Mouse (Mus musculus) embryonic facial prominence, embryonic 10.5 days (tissue): Measurements from ENCODE around the gene Pak1. TPM values are rescaled to one million over a fixed set of nuclear protein-coding genes. Genes with fewer than 3 reads are reported as not detected.

Experiments used
- DNase-seq: peaks from one replicate; pipeline ENCODE4 v3.0.0-alpha.2; 2017; ENCODE audit warnings: low spot score
- H3K27ac ChIP-seq: fragments of 300-500 bp; sonication (generic); replicated peaks from 2 replicates; pipeline ENCODE4 v1.5.1; 2016; ENCODE audit warnings: mild to moderate bottlenecking
- H3K27me3 ChIP-seq: fragments of 300-500 bp; sonication (generic); replicated peaks from 2 replicates; pipeline ENCODE4 v1.6.1; 2016; ENCODE audit warnings: low read depth, mild to moderate bottlenecking; ENCODE audit not compliant: poor library complexity, severe bottlenecking
- H3K36me3 ChIP-seq: fragments of 300-500 bp; sonication (generic); replicated peaks from 2 replicates; pipeline ENCODE4 v1.6.1; 2016; ENCODE audit warnings: mild to moderate bottlenecking, moderate library complexity
- H3K4me1 ChIP-seq: fragments of 300-500 bp; sonication (generic); 2 replicates; pipeline ENCODE4 v1.6.1; 2016
- H3K4me3 ChIP-seq: fragments of 300-500 bp; sonication (generic); 2 replicates; pipeline ENCODE4 v1.5.1; 2016; ENCODE audit warnings: mild to moderate bottlenecking, moderate library complexity
- H3K9me3 ChIP-seq: fragments of 300-500 bp; sonication (generic); 2 replicates; pipeline ENCODE4 v1.6.1; 2016; ENCODE audit warnings: mild to moderate bottlenecking
- WGBS: fragments of 180-500 bp; shearing (Covaris S2); methylation state at CpG from one replicate; pipeline ENCODE4 v1.1.7; 2016; 5-methylcytosine and 5-hydroxymethylcytosine counted together
- polyA plus RNA-seq: library from polyadenylated mRNA; unstranded; fragments of >200 nt; fragmentation: Nextera tagmentation; extraction: Ambion mirVana; gene quantifications from 2 replicates; pipeline ENCODE4 v1.2.1, GENCODE M21; 2016

Pak1 gene
- polyA plus RNA-seq, 1 experiment from 2014 or later = 43.6 TPM

DNA sequence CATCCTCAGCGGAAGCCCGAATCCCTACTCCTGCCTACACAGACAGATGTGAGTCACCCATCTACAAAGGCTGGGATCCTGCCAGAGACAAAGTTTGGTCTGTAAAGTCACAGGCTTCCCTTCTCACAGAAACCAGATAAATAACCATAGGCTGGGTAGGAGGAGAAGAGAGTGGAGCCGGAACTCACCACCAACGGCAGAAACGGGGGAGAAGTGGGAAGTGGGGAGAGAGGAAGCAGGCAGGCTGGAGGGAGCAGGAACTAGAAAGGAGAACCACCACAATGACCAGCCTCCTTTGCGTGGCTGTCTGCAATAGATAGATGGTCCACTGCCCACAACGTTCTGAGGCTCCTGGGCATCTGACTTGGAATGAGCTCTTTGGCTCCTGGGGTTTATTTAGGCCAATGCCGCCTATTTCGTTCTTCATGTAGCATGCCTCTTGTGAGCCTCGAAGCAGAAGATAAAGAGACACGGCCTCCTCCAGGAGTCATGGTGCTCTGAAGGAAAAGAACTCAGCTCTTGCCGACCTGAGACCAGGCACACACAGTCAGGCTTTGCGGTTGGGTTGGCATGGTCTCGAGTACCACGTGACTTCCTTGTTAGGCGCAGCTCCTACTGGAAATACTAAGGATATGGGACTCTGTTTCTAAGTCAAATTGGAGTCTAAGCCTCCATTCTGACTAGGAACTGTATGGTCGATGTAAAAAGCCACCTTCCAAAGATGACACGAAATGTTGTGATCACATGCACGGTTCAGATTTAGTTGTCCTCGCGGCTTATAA is 23.0 kb upstream of the Pak1 start:
- WGBS = 91% methylated on average over 21 of the region's 21 CpGs
- H3K4me3 ChIP-seq = no peak overlapping the region
- no peaks in the 10 kb centered on the region for H3K36me3 ChIP-seq
- no peaks in the 10 kb centered on the region for H3K9me3 ChIP-seq
- H3K27ac ChIP-seq = no peak overlapping the region
- no peaks in the 10 kb centered on the region for H3K27me3 ChIP-seq
- DNase-seq = no peak
- 0 out of 2 replicates have a peak, but pooled peaks cover 2% of the 10 kb centered on the region for H3K4me1 ChIP-seq

DNA sequence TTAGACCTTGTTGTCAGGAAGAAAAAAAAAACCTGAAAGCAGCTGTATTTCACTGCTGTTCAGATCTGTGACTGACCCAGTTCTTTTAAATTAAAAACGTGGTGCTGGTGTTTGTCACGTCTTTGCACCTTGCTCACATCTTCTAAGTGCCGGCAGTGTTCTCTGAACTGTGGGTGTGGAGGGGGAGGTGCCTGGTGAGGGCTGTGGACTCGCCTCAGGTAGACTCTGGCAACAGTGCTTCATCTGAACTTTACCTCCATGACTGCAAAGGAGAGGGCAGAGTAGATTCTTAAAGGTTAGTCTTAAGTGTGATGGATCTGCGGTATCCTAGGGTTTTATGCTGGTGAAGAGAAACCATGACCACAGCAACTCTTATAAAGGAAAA is 22.4 kb upstream of the Pak1 start:
- H3K27ac ChIP-seq = no peak overlapping the region
- H3K9me3 ChIP-seq = no peaks in the 10 kb centered on the region
- 0 out of 2 replicates have a peak, but pooled peaks cover 2% of the 10 kb centered on the region for H3K4me1 ChIP-seq
- H3K27me3 ChIP-seq = no peaks in the 10 kb centered on the region
- DNase-seq = no peak
- no peaks in the 10 kb centered on the region for H3K36me3 ChIP-seq
- 84% methylated on average over 5 of the region's 5 CpGs for WGBS
- no peak overlapping the region for H3K4me3 ChIP-seq

DNA sequence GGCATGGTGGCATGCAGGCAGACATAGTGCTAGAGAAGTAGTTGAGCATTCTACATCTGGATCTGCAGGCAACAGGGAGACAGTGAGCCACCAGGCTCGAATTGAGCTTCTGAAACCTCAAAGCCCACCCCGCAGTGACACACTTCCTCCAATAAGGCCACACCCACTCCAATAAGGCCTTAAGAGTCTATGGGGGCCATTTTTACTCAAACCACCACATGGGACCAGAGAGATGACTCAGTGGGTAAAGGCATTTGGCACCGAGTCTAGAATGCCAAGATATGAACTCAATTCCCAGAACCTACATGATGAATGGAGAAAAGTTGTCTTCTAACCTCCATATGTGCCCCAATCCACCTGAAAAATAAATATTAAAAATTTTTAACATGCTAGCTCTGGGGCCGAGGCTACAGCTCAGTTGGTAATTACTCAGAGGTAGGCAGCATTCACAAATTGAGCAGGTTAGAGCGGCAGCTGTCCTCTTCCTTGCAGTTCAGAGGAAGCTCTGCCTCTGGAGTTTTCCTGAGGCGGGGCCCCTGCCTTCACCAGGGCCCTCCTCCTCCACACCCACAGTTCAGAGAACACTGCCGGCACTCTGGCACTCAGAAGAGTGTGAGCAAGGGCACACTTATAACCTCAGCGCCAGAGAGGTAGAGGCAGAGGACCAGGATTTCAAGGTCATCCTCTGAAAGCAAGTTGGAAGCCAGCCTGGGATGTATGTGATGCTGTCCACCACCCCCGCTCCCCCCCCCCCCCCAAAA is 21.8 kb upstream of the Pak1 start:
- Histone ChIP-seq H3K27me3 (no peaks in the 10 kb centered on the region), H3K27ac (no peak overlapping the region), H3K9me3 (no peaks in the 10 kb centered on the region), H3K4me3 (no peak overlapping the region), H3K4me1 (0 out of 2 replicates have a peak, but pooled peaks cover 2% of the 10 kb centered on the region), H3K36me3 (no peaks in the 10 kb centered on the region)
- 78% methylated on average over 9 of the region's 9 CpGs for WGBS
- no peak for DNase-seq

DNA sequence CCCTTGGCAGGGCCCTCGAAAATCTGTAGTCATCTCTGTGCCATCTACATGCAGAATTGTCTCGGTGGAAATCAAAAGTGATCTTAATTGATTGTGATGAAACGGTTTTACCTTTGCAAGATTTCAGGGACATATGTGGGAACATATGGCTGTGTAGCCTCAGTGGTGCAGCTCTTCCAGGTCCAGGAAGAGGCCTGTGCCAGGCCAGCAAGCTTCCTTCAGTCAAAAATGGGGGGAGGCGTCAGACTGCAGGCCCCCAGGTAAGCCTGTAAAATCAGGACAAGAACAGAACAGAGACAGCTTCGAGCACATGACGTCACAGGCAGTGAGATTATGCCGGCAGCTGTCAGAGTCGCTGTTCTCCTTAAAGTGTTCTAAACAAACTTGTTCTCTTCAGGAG is 20.5 kb upstream of the Pak1 start:
- no peak overlapping the region for H3K27ac ChIP-seq
- no peak overlapping the region for H3K4me3 ChIP-seq
- WGBS = 85% methylated on average over 8 of the region's 8 CpGs
- H3K27me3 ChIP-seq = no peaks in the 10 kb centered on the region
- no peaks in the 10 kb centered on the region for H3K4me1 ChIP-seq
- no peaks in the 10 kb centered on the region for H3K36me3 ChIP-seq
- no peak for DNase-seq
- H3K9me3 ChIP-seq = no peaks in the 10 kb centered on the region

DNA sequence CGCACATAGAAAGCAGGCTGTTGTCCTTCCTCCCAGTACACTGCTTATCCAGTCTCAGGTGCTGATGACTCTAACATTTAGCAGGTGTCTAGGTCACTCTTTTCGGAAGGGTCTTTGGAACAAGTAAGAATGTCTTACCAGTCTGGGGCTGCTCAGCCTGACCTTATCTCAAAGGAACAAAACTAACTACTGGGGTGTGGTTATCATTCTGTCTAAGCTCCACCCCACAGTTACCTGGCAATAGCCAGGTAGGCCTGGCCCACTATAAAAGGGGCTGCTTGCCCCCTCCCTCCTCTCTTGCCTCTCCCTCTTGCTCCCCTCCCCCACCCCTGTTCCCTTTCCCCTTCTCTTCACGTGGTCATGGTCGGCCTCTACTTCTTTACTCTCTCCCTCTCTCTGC is 19.3 kb upstream of the Pak1 start:
- Histone ChIP-seq H3K27ac (no peak overlapping the region), H3K9me3 (no peaks in the 10 kb centered on the region), H3K27me3 (no peaks in the 10 kb centered on the region), H3K4me1 (no peaks in the 10 kb centered on the region), H3K4me3 (no peak overlapping the region), H3K36me3 (no peaks in the 10 kb centered on the region)
- 79% methylated on average over 4 of the region's 4 CpGs for WGBS
- DNase-seq = no peak

DNA sequence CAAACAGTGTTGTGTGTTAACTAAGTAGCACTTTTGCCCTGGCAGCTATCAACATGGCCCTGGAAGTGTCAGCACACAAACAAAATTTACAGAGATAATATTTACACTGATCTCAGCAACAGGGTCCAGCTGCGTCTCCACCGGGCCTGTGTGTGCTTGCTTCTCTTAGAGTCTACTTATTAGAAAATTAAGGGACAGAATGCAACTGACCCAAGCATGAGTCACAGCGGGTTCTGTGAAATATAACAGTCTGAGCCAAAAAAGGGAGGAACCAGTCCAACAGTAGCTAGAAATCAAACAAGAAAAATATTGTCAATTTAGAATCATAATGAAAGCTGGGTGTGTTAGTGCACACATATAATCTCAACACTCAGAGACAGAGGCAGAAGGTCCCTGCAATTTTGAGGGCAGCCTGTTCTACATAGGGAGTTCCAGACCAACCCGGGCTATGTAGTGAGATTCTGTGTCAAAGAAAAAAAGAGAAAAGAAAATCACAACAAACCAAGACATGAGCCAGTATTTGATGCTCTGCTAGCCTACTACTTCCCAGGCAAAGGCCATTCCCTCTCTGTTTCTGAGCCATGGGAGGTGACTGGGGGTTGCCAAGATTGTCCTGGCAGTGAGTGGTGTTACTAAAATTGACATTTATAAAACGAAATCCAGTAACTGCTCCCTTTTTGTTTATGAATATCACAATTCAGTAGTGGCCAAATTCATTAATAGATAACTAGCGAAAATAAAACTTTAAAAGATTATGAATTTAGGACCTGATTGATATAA is 17.3 kb upstream of the Pak1 start:
- Histone ChIP-seq H3K4me1 (no peaks in the 10 kb centered on the region), H3K36me3 (no peaks in the 10 kb centered on the region), H3K27me3 (no peaks in the 10 kb centered on the region), H3K4me3 (no peak overlapping the region), H3K27ac (no peak overlapping the region), H3K9me3 (no peaks in the 10 kb centered on the region)
- 85% methylated on average over 6 of the region's 6 CpGs for WGBS
- no peak for DNase-seq

DNA sequence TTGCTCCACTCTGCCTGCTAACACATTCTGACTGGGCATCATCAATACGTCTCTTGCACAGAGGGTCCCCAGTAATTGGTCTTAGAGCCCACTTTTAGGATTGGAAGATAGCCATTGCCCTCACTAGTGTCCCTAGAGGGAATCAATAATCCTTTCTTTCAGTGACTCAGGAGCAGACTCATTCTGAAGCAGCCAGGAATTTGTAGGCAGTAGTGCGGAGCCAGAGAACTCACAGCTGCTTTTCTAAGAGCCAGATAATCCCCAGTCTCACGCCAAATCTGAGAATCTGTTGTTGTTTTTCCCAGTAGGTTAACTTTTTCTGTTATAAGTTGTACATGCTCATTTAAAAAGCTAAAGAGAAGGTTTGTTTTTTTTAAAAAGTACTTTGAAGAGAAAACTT is 13.0 kb upstream of the Pak1 start:
- no peaks in the 10 kb centered on the region for H3K36me3 ChIP-seq
- no peaks in the 10 kb centered on the region for H3K4me1 ChIP-seq
- no peak overlapping the region for H3K27ac ChIP-seq
- no peak for DNase-seq
- no peak overlapping the region for H3K4me3 ChIP-seq
- H3K27me3 ChIP-seq = no peaks in the 10 kb centered on the region
- 40% methylated on average over 3 of the region's 3 CpGs for WGBS
- no peaks in the 10 kb centered on the region for H3K9me3 ChIP-seq

DNA sequence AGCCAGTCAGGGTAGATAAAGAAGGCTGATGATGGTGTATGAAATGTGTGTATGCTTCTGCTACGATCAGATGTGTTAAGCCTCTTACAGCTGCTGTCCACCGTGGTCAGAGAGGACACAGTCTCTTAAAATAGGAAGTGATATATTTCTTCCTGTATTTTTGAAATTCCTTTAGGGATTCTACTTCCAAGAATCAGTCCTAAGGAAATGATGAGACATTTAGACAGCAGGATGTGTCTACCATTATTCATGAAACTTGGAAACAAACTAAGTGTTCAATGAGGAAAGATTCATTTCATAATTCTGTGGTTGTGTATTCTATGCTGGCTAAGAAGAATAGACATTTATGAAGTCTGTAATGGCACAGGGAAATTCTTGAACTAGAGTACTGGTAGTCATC is 12.4 kb upstream of the Pak1 start:
- 87% methylated on average over 2 of the region's 2 CpGs for WGBS
- no peaks in the 10 kb centered on the region for H3K36me3 ChIP-seq

DNA sequence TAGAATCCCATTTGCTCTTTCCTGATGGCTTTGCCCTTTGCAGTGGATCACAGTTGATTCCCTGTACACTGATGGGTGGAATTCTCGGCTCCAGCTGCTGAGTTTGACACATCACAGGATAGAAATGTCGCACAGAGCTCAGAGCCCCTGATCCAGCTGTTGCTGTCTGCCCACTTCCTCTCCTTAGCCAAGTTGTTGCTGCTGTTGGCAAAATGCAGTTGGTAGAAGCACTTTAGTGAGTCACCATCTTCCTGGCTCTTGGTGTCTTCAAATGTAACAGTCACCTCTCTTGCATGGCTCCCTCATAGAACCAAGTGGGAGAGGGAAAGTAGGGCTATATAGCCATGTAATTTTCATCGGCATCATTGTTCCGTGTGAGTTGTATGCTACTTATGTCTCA is 11.2 kb upstream of the Pak1 start:
- no peak overlapping the region for H3K27ac ChIP-seq
- no peaks in the 10 kb centered on the region for H3K36me3 ChIP-seq
- H3K9me3 ChIP-seq = no peaks in the 10 kb centered on the region
- no peaks in the 10 kb centered on the region for H3K4me1 ChIP-seq
- no peaks in the 10 kb centered on the region for H3K27me3 ChIP-seq
- H3K4me3 ChIP-seq = no peak overlapping the region
- DNase-seq = no peak
- 87% methylated on average over 4 of the region's 4 CpGs for WGBS

More for the DNA sequence above, 12.4 kb upstream of the Pak1 start:
- Histone ChIP-seq H3K9me3 (no peaks in the 10 kb centered on the region), H3K4me3 (no peak overlapping the region), H3K27me3 (no peaks in the 10 kb centered on the region), H3K4me1 (no peaks in the 10 kb centered on the region), H3K27ac (no peak overlapping the region)
- no peak for DNase-seq

DNA sequence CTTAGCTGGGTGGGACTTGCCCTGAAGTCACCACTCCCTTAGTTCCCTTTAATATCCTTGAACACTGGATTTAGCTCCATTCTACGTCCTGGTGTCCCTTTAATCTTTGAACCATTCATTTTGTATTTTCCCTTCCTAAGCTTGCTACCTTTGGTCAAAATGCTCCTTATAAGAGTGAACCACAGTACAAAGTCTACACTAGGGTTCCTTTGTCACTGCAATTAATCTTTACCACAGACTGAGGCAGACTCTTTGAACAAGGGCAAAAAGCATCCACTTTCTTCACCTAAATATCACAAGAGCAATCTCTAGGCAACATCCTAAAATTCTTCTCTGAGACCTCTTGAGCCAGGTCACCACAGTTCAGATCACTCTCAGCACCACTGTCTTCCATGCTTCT is 8.1 kb upstream of the Pak1 start:
- no peak for DNase-seq
- H3K4me1 ChIP-seq = no peaks in the 10 kb centered on the region
- 0 out of 2 replicates have a peak, but pooled peaks cover under 1% of the 10 kb centered on the region for H3K27me3 ChIP-seq
- WGBS = 91% methylated on average over 1 of the region's 1 CpGs
- no peak overlapping the region for H3K4me3 ChIP-seq
- H3K36me3 ChIP-seq = no peaks in the 10 kb centered on the region
- no peak overlapping the region for H3K27ac ChIP-seq
- no peaks in the 10 kb centered on the region for H3K9me3 ChIP-seq

DNA sequence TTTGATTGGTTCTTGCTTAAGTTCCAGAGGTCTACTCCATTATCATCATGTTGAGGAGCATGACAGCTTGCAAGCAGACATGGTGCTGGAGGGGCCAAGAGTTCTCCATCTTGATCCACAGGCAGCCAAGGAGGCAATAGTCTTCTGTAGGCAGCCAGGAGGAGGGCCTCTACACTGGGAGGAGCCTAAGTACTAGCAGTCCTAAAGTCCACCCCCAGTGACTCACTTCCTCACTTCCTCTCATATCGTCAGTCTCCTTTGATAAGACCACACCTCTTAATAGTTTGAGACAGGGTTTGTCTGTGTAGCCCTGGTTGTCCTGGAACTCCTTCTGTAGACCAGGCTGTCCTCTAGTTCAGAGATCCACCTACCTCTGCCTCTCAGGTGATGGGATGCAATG is 7.5 kb upstream of the Pak1 start:
- DNase-seq = no peak
- Histone ChIP-seq H3K4me3 (no peak overlapping the region), H3K9me3 (no peaks in the 10 kb centered on the region), H3K27me3 (peaks cover 6% of the 10 kb centered on the region), H3K27ac (no peak overlapping the region), H3K36me3 (no peaks in the 10 kb centered on the region), H3K4me1 (no peaks in the 10 kb centered on the region)
- 80% methylated on average over 1 of the region's 1 CpGs for WGBS

DNA sequence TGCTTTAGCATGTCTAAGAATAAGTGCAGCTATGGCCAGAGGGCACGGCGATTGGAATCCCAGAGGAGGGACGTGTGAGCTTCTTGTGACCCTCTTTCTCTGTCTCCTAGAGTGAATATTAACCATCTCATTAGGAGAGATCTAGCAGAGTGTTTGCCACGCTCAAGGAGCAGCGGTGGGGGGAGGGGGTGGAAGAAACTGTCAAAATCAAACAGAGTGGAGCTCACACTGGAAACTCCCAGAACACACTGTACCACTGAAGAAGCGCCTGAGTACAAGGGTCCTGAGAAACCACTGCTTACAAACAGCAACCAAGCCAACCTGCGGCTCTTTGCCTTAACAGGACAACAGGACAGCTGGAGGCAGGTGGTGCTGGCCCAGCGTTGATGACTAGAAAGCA is 6.8 kb upstream of the Pak1 start:
- no peaks in the 10 kb centered on the region for H3K4me1 ChIP-seq
- H3K27me3 ChIP-seq = peaks cover 13% of the 10 kb centered on the region
- WGBS = 73% methylated on average over 8 of the region's 8 CpGs
- H3K36me3 ChIP-seq = no peaks in the 10 kb centered on the region
- no peaks in the 10 kb centered on the region for H3K9me3 ChIP-seq
- H3K27ac ChIP-seq = no peak overlapping the region
- no peak for DNase-seq
- H3K4me3 ChIP-seq = no peak overlapping the region
